34 mouse cellular contexts compared by ENCODE assay signal in the genomic region with DNA sequence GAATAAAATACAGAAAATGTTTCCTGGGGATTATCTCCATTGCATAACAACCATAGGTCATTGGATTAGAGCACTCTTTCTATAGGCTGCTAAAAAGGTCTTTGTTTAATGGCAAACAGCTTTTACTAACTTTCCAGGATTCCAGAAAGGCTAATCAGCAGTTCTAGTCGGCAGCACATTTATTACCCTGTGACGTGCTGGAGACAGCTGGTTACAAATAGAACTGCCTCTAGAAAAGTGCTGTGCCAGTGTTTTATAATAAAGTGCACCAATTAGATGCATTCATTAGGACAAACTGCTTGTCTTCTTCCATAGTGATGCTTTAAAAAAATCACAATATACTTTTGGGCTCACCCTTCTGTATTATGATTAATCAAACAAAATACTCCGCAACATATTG.
DNase-seq lines count a peak whose midpoint lies in the region; ATAC-seq lines count a peak whose summit lies in the region.
"Had no signal": no experiment of that assay in that cellular context is flagged by ENCODE, and none has a peak within 500 bp of the region (broad histone marks: within the 10 kb centered on the region; RNA-seq: fewer than 3 reads in every experiment).

No protein-coding gene starts in this region.

- no peaks in the 10 kb centered on the region for H3K4me1 ChIP-seq in limb, embryonic 11.5 days (ENCODE audit: control insufficient read depth, insufficient read depth, low read length)
- 0 out of 2 replicates have a peak, but pooled peaks cover 3% of the 10 kb centered on the region for H3K4me1 ChIP-seq in limb, embryonic 10.5 days
- no peaks in the 10 kb centered on the region for H3K4me1 ChIP-seq in forebrain, embryonic 16.5 days (replicated peaks; ENCODE audit: control insufficient read depth, insufficient read depth, low read length)
- H3K4me1 ChIP-seq: embryonic facial prominence, embryonic 10.5 days; embryonic facial prominence, embryonic 15.5 days; heart, embryonic 12.5 days; hindbrain, embryonic 15.5 days; intestine, embryonic 15.5 days; limb, embryonic 13.5 days; neural tube, embryonic 13.5 days had no signal

- WGBS in limb, embryonic 11.5 days = 35% methylated on average over 3 of the region's 3 CpGs
- WGBS in limb, embryonic 10.5 days = 49% methylated on average over 3 of the region's 3 CpGs
- 20% methylated on average over 3 of the region's 3 CpGs for WGBS in forebrain, embryonic 16.5 days

- no peak overlapping the region for H3K4me2 ChIP-seq in limb, embryonic 11.5 days (ENCODE audit: low read depth, severe bottlenecking)
- H3K4me2 ChIP-seq in forebrain, embryonic 16.5 days (ENCODE audit: low read length) = no peak overlapping the region
- H3K4me2 ChIP-seq: embryonic facial prominence, embryonic 15.5 days; heart, embryonic 12.5 days; hindbrain, embryonic 15.5 days; intestine, embryonic 15.5 days; limb, embryonic 13.5 days; liver, embryonic 11.5 days; neural tube, embryonic 13.5 days had no signal

- H3K9ac ChIP-seq in limb, embryonic 11.5 days (ENCODE audit: low read length) = no peak overlapping the region
- H3K9ac ChIP-seq in forebrain, embryonic 16.5 days (replicated peaks; ENCODE audit: low read depth, low read length) = no peak overlapping the region
- H3K9ac ChIP-seq: embryonic facial prominence, embryonic 15.5 days; heart, embryonic 12.5 days; hindbrain, embryonic 15.5 days; intestine, embryonic 15.5 days; limb, embryonic 13.5 days; liver, postnatal 0 days; neural tube, embryonic 13.5 days had no signal

- no peaks in the 10 kb centered on the region for H3K9me3 ChIP-seq in limb, embryonic 11.5 days (ENCODE audit: control insufficient read depth, low read length)
- no peaks in the 10 kb centered on the region for H3K9me3 ChIP-seq in limb, embryonic 10.5 days (replicated peaks)
- no peaks in the 10 kb centered on the region for H3K9me3 ChIP-seq in forebrain, embryonic 16.5 days (ENCODE audit: control insufficient read depth, low read length)
- H3K9me3 ChIP-seq: embryonic facial prominence, embryonic 10.5 days; embryonic facial prominence, embryonic 15.5 days; heart, embryonic 12.5 days; hindbrain, embryonic 15.5 days; intestine, embryonic 15.5 days; limb, embryonic 13.5 days; neural tube, embryonic 13.5 days had no signal

- H3K27me3 ChIP-seq in limb, embryonic 11.5 days (ENCODE audit: control insufficient read depth, insufficient read depth, low read length) = no peaks in the 10 kb centered on the region
- no peaks in the 10 kb centered on the region for H3K27me3 ChIP-seq in limb, embryonic 10.5 days (ENCODE audit: low read depth, poor library complexity, severe bottlenecking)
- no peaks in the 10 kb centered on the region for H3K27me3 ChIP-seq in forebrain, embryonic 16.5 days (replicated peaks; ENCODE audit: control insufficient read depth, insufficient read depth, low read length)
- H3K27me3 ChIP-seq: CH12.LX; embryonic facial prominence, embryonic 15.5 days; heart, embryonic 12.5 days; hindbrain, embryonic 15.5 days; intestine, embryonic 15.5 days; limb, embryonic 13.5 days; neural tube, embryonic 13.5 days had no signal

- peak; percentile 8 for DNase-seq in embryo, embryonic 10 days (ENCODE audit: low spot score)
- no peak for DNase-seq in embryo, embryonic 9.5 days (ENCODE audit: extremely low spot score)
- peak; percentile 28 for DNase-seq in limb, embryonic 11.5 days (ENCODE audit: low spot score)
- DNase-seq in limb, embryonic 10.5 days (ENCODE audit: low spot score) = no peak
- DNase-seq in brain, adult 2 months (ENCODE audit: low read depth, low spot score) = peak; percentile 20
- no peak for DNase-seq in layer of hippocampus, adult 11-12 months (ENCODE audit: low spot score)
- DNase-seq: adrenal gland, adult 2 months; adrenal gland, postnatal 36 days; cerebellum, adult 11 months; cerebellum, adult 9-10 months; cerebellum, postnatal 36 days; heart, adult 2 months; kidney, adult 2 months; kidney, postnatal 4 days; liver, postnatal 0 days; thymus, adult 2 months; thymus, postnatal 36 days had no signal

- H3K4me3 ChIP-seq in limb, embryonic 11.5 days (ENCODE audit: low read depth, low read length) = no peak overlapping the region
- H3K4me3 ChIP-seq in limb, embryonic 10.5 days = no peak overlapping the region
- no peak overlapping the region for H3K4me3 ChIP-seq in forebrain, embryonic 16.5 days (replicated peaks; ENCODE audit: low read length)
- H3K4me3 ChIP-seq: embryonic facial prominence, embryonic 10.5 days; embryonic facial prominence, embryonic 15.5 days; heart, adult 2 months; heart, embryonic 12.5 days; hindbrain, embryonic 15.5 days; intestine, embryonic 15.5 days; limb, embryonic 13.5 days; myocyte; neural tube, embryonic 13.5 days had no signal

- H3K36me3 ChIP-seq in limb, embryonic 11.5 days (ENCODE audit: control insufficient read depth, insufficient read depth, low read length) = no peaks in the 10 kb centered on the region
- no peaks in the 10 kb centered on the region for H3K36me3 ChIP-seq in limb, embryonic 10.5 days
- H3K36me3 ChIP-seq in forebrain, embryonic 16.5 days (ENCODE audit: control insufficient read depth, insufficient read depth) = no peaks in the 10 kb centered on the region
- H3K36me3 ChIP-seq: embryonic facial prominence, embryonic 10.5 days; embryonic facial prominence, embryonic 15.5 days; heart, embryonic 12.5 days; hindbrain, embryonic 15.5 days; intestine, embryonic 15.5 days; limb, embryonic 13.5 days; neural tube, embryonic 13.5 days had no signal

- ATAC-seq in limb, embryonic 11.5 days (ENCODE audit: insufficient number of reproducible peaks, low FRiP score, low TSS enrichment, low read depth) = no peak
- peak; percentile 62; the same call in 1 of the 2 replicates for ATAC-seq in forebrain, embryonic 16.5 days
- ATAC-seq in cerebellum, adult (ENCODE audit: insufficient number of reproducible peaks, low FRiP score, low TSS enrichment) = no peak
- ATAC-seq: activated CD4-positive, CD25-positive, alpha-beta regulatory T cell, adult 4 months; intestine, embryonic 15.5 days; liver, postnatal 0 days; lung, postnatal 0 days; midbrain, embryonic 16.5 days had no signal

- H3K27ac ChIP-seq in limb, embryonic 11.5 days (replicated peaks; ENCODE audit: low read depth, low read length) = no peak overlapping the region
- no peak overlapping the region for H3K27ac ChIP-seq in limb, embryonic 10.5 days
- H3K27ac ChIP-seq in forebrain, embryonic 16.5 days (ENCODE audit: low read length) = no peak overlapping the region
- H3K27ac ChIP-seq: embryonic facial prominence, embryonic 10.5 days; embryonic facial prominence, embryonic 15.5 days; heart, adult 2 months; hindbrain, embryonic 15.5 days; intestine, embryonic 15.5 days; kidney, postnatal 0 days; limb, embryonic 13.5 days; macrophage; neural tube, embryonic 13.5 days had no signal

Comparison
In these comparisons a context has a peak if more than half of its experiments do, and no peak if none do; other contexts are left out.
1. DNase-seq: peak in embryo, embryonic 10 days (single experiment), limb, embryonic 11.5 days (single experiment) and brain, adult 2 months (single experiment); none in embryo, embryonic 9.5 days (single experiment), limb, embryonic 10.5 days (single experiment) and layer of hippocampus, adult 11-12 months (single experiment).